In genomic region chr4:100130771-100131475, GRCm38 (mm10) we compare ENCODE assay signal across 11 mouse cellular contexts. TPM values are rescaled to one million over a fixed set of nuclear protein-coding genes. Genes with fewer than 3 reads are reported as not detected.
DNase-seq lines count a peak whose midpoint lies in the region; ATAC-seq and TF ChIP-seq lines count a peak whose summit lies in the region.
"Had no signal": no experiment of that assay in that cellular context is flagged by ENCODE, and none has a peak within 500 bp of the region (broad histone marks: within the 10 kb centered on the region; RNA-seq: fewer than 3 reads in every experiment).

No protein-coding gene starts in this region.

- H3K9me3 ChIP-seq in lung, postnatal 0 days (ENCODE audit: low read length) = no peaks in the 10 kb centered on the region
- H3K9me3 ChIP-seq in liver, embryonic 11.5 days (ENCODE audit: control insufficient read depth, low read length) = no peaks in the 10 kb centered on the region
- no peaks in the 10 kb centered on the region for H3K9me3 ChIP-seq in hindbrain, embryonic 11.5 days (ENCODE audit: control insufficient read depth, low read length)
- H3K9me3 ChIP-seq: embryonic facial prominence, embryonic 13.5 days; midbrain, embryonic 12.5 days had no signal

- H3K4me3 ChIP-seq in lung, postnatal 0 days (ENCODE audit: low read depth, low read length) = no peak overlapping the region
- H3K4me3 ChIP-seq in liver, embryonic 11.5 days (ENCODE audit: low read depth, low read length) = no peak overlapping the region
- H3K4me3 ChIP-seq in hindbrain, embryonic 11.5 days (ENCODE audit: low read depth, low read length) = no peak overlapping the region
- H3K4me3 ChIP-seq: embryonic facial prominence, embryonic 13.5 days; midbrain, embryonic 12.5 days had no signal

- ATAC-seq in lung, postnatal 0 days = no peak
- no peak for ATAC-seq in liver, embryonic 11.5 days (replicated peaks; ENCODE audit: low FRiP score)
- no peak for ATAC-seq in hindbrain, embryonic 11.5 days (ENCODE audit: low FRiP score)

- H3K27me3 ChIP-seq in lung, postnatal 0 days (replicated peaks; ENCODE audit: insufficient read depth, low read length) = no peaks in the 10 kb centered on the region
- no peaks in the 10 kb centered on the region for H3K27me3 ChIP-seq in liver, embryonic 11.5 days (replicated peaks; ENCODE audit: control insufficient read depth, insufficient read depth, low read length)
- no peaks in the 10 kb centered on the region for H3K27me3 ChIP-seq in hindbrain, embryonic 11.5 days (ENCODE audit: control insufficient read depth, insufficient read depth, low read length)
- H3K27me3 ChIP-seq: embryonic facial prominence, embryonic 13.5 days; midbrain, embryonic 12.5 days had no signal

- peaks cover 27% of the 10 kb centered on the region; the same call in 1 of the 2 replicates for H3K4me1 ChIP-seq in lung, postnatal 0 days (ENCODE audit: insufficient read depth, low read depth, low read length)
- no peaks in the 10 kb centered on the region for H3K4me1 ChIP-seq in liver, embryonic 11.5 days (replicated peaks; ENCODE audit: control insufficient read depth, insufficient read depth, low read length)
- no peaks in the 10 kb centered on the region for H3K4me1 ChIP-seq in hindbrain, embryonic 11.5 days (replicated peaks; ENCODE audit: control insufficient read depth, insufficient read depth, low read length)

- H3K36me3 ChIP-seq in lung, postnatal 0 days (ENCODE audit: insufficient read depth, low read length) = no peaks in the 10 kb centered on the region
- no peaks in the 10 kb centered on the region for H3K36me3 ChIP-seq in liver, embryonic 11.5 days (ENCODE audit: control insufficient read depth, insufficient read depth, low read length)
- no peaks in the 10 kb centered on the region for H3K36me3 ChIP-seq in hindbrain, embryonic 11.5 days (ENCODE audit: control insufficient read depth, insufficient read depth, low read length)
- H3K36me3 ChIP-seq: embryonic facial prominence, embryonic 13.5 days; midbrain, embryonic 12.5 days had no signal

- no peak for TF ChIP-seq EP300 in lung, postnatal 0 days (IDR thresholded peaks at IDR 0.05)

- intact Hi-C loops in gastrocnemius, postnatal 14 days (cut with DNase I; ENCODE audit: low total_unique reads) = no loop called here

- no peak overlapping the region for H3K27ac ChIP-seq in lung, postnatal 0 days (ENCODE audit: low read length)
- H3K27ac ChIP-seq in liver, embryonic 11.5 days (ENCODE audit: low read depth, low read length) = no peak overlapping the region
- H3K27ac ChIP-seq in hindbrain, embryonic 11.5 days (ENCODE audit: low read depth, low read length) = no peak overlapping the region
- H3K27ac ChIP-seq: embryonic facial prominence, embryonic 13.5 days; midbrain, embryonic 12.5 days had no signal

- peak; percentile 28 for DNase-seq in gastrocnemius, adult 18-20 months (ENCODE audit: low spot score)
- DNase-seq in gastrocnemius, postnatal 25 days = no peak
- DNase-seq in lung, postnatal 36 days = peak; percentile 16
- no peak for DNase-seq in lung, postnatal 0 days (ENCODE audit: low spot score)
- peak; percentile 41 for DNase-seq in gastrocnemius, postnatal 14 days
- peak; percentile 62 for DNase-seq in layer of hippocampus, adult 9-11 months
- DNase-seq in liver, embryonic 11.5 days (ENCODE audit: low spot score) = no peak
- no peak for DNase-seq in hindbrain, embryonic 11.5 days (ENCODE audit: low spot score)
- DNase-seq: thymus, postnatal 14 days had no signal

- TF ChIP-seq CTCF in lung, postnatal 0 days (IDR thresholded peaks at IDR 0.05) = no peak

- no peak overlapping the region for H3K4me2 ChIP-seq in lung, postnatal 0 days (replicated peaks; ENCODE audit: low read depth, low read length)
- no peak overlapping the region for H3K4me2 ChIP-seq in liver, embryonic 11.5 days
- H3K4me2 ChIP-seq in hindbrain, embryonic 11.5 days (replicated peaks; ENCODE audit: low read depth, low read length) = no peak overlapping the region
- H3K4me2 ChIP-seq: embryonic facial prominence, embryonic 13.5 days; midbrain, embryonic 12.5 days had no signal

- WGBS in lung, postnatal 0 days = 66% methylated on average over 3 of the region's 3 CpGs
- 81% methylated on average over 3 of the region's 3 CpGs for WGBS in liver, embryonic 11.5 days
- WGBS in hindbrain, embryonic 11.5 days = 87% methylated on average over 3 of the region's 3 CpGs

- H3K9ac ChIP-seq in lung, postnatal 0 days (replicated peaks; ENCODE audit: low read depth) = no peak overlapping the region
- no peak overlapping the region for H3K9ac ChIP-seq in liver, embryonic 11.5 days (ENCODE audit: low read depth, low read length)
- H3K9ac ChIP-seq in hindbrain, embryonic 11.5 days (ENCODE audit: low read depth, low read length) = no peak overlapping the region
- H3K9ac ChIP-seq: embryonic facial prominence, embryonic 13.5 days; midbrain, embryonic 12.5 days had no signal

RNA-seq across cellular contexts. Expression of gene Ror1, which starts 35.3 kb away (rescaled TPM):
- 1 to 10 TPM; 1.1 to 1.4 TPM for total RNA-seq in gastrocnemius, adult 18-20 months (2021)
- total RNA-seq in gastrocnemius, postnatal 25 days (2021) = 1 to 10 TPM; 1.9 to 2.4 TPM
- 5.5 and 6.2 TPM in 2 replicates for polyA plus RNA-seq in lung, postnatal 0 days (2015; fragmentation: Nextera tagmentation; extraction: Ambion mirVana)
- 1 to 10 TPM; 4.7 to 6.2 TPM for total RNA-seq in gastrocnemius, postnatal 14 days (2021)
- polyA plus RNA-seq in liver, embryonic 11.5 days (2014; fragmentation: Nextera tagmentation; extraction: Ambion mirVana) = 3.9 and 4.1 TPM in 2 replicates
- 5.7 and 6.4 TPM in 2 replicates for polyA plus RNA-seq in hindbrain, embryonic 11.5 days (2014; fragmentation: Nextera tagmentation; extraction: Ambion mirVana)

Comparison
In these comparisons a context has a peak if more than half of its experiments do, and no peak if none do; other contexts are left out.
1. DNase-seq: peak in gastrocnemius, adult 18-20 months (single experiment), lung, postnatal 36 days (single experiment), gastrocnemius, postnatal 14 days (single experiment) and layer of hippocampus, adult 9-11 months (single experiment); none in gastrocnemius, postnatal 25 days (single experiment), lung, postnatal 0 days (single experiment), liver, embryonic 11.5 days (single experiment) and hindbrain, embryonic 11.5 days (single experiment).